ENCODE assay signal across 8 mouse cellular contexts in genomic region chr16:45110498-45110897, GRCm38 (mm10). TPM values are rescaled to one million over a fixed set of nuclear protein-coding genes. Genes with fewer than 3 reads are reported as not detected.
A peak's percentile ranks its signal among the peaks of the same experiment; 100 is the strongest.
DNase-seq lines count a peak whose midpoint lies in the region; ATAC-seq lines count a peak whose summit lies in the region.

No protein-coding gene starts in this region.

- no peaks in the 10 kb centered on the region for H3K27me3 ChIP-seq in forebrain, embryonic 11.5 days (ENCODE audit: control insufficient read depth, insufficient read depth, low read length)
- H3K27me3 ChIP-seq in hindbrain, embryonic 13.5 days, result no peaks in the 10 kb centered on the region

- no peak overlapping the region for H3K9ac ChIP-seq in forebrain, embryonic 11.5 days (ENCODE audit: low read length)
- no peak overlapping the region for H3K9ac ChIP-seq in hindbrain, embryonic 13.5 days

- ATAC-seq in cerebellum, adult (ENCODE audit: insufficient number of reproducible peaks, low FRiP score, low TSS enrichment), result no peak
- ATAC-seq in forebrain, embryonic 11.5 days (replicated peaks; ENCODE audit: low FRiP score), result no peak
- no peak for ATAC-seq in hindbrain, embryonic 13.5 days (ENCODE audit: low FRiP score)

- H3K4me1 ChIP-seq in forebrain, embryonic 11.5 days (replicated peaks; ENCODE audit: control insufficient read depth, insufficient read depth, low read length), result no peaks in the 10 kb centered on the region
- no peaks in the 10 kb centered on the region for H3K4me1 ChIP-seq in hindbrain, embryonic 13.5 days (replicated peaks)

- no peaks in the 10 kb centered on the region for H3K36me3 ChIP-seq in forebrain, embryonic 11.5 days (ENCODE audit: control insufficient read depth, insufficient read depth, low read length)
- no peaks in the 10 kb centered on the region for H3K36me3 ChIP-seq in hindbrain, embryonic 13.5 days

- H3K27ac ChIP-seq in forebrain, embryonic 11.5 days (ENCODE audit: low read depth, low read length), result no peak overlapping the region
- H3K27ac ChIP-seq in hindbrain, embryonic 13.5 days, result no peak overlapping the region

- WGBS in forebrain, embryonic 11.5 days, result 66% methylated on average over 4 of the region's 4 CpGs
- 78% methylated on average over 4 of the region's 4 CpGs for WGBS in hindbrain, embryonic 13.5 days

- DNase-seq in urinary bladder, postnatal 14 days (ENCODE audit: low spot score), result peak; percentile 85
- no peak for DNase-seq in urinary bladder, postnatal 10 days (ENCODE audit: low spot score)
- peak; percentile 61 for DNase-seq in heart, adult 8-10 months (ENCODE audit: low spot score)
- DNase-seq in kidney, postnatal 25 days, result peak; percentile 58 to 64
- DNase-seq in forebrain, embryonic 11.5 days (ENCODE audit: low spot score), result no peak
- DNase-seq in layer of hippocampus, postnatal 36 days, result no peak

- H3K4me2 ChIP-seq in forebrain, embryonic 11.5 days (ENCODE audit: low read depth, low read length, severe bottlenecking), result no peak overlapping the region
- no peak overlapping the region for H3K4me2 ChIP-seq in hindbrain, embryonic 13.5 days

- no peak overlapping the region for H3K4me3 ChIP-seq in forebrain, embryonic 11.5 days (ENCODE audit: low read depth, low read length)
- no peak overlapping the region for H3K4me3 ChIP-seq in hindbrain, embryonic 13.5 days

- H3K9me3 ChIP-seq in forebrain, embryonic 11.5 days (ENCODE audit: control insufficient read depth, low read length), result no peaks in the 10 kb centered on the region
- no peaks in the 10 kb centered on the region for H3K9me3 ChIP-seq in hindbrain, embryonic 13.5 days

RNA-seq across cellular contexts. Expression of gene Ccdc80, which starts 17.3 kb away (rescaled TPM):
- 10 to 100 TPM; 41.6 to 54.5 (median 48.7) TPM for total RNA-seq in heart, adult 8-10 months (2022)
- 18.6 and 20.7 TPM in 2 replicates for polyA plus RNA-seq in forebrain, embryonic 11.5 days (2014; fragmentation: Nextera tagmentation; extraction: Ambion mirVana)
- polyA plus RNA-seq in hindbrain, embryonic 13.5 days (2015; fragmentation: Nextera tagmentation; extraction: Ambion mirVana), result 11.7 and 14.0 TPM in 2 replicates
- total RNA-seq in layer of hippocampus, postnatal 36 days (2021), result 1 to 10 TPM; 3.1 to 3.4 TPM

RNA-seq across cellular contexts. Expression of gene Slc35a5, which starts 48.0 kb away (rescaled TPM):
- 10 to 100 TPM in 2 of 4 experiments, 1 to 10 TPM in 2; 8.8 to 12.6 (median 10.2) TPM for total RNA-seq in heart, adult 8-10 months (2022)
- 14.9 and 20.6 TPM in 2 replicates for polyA plus RNA-seq in forebrain, embryonic 11.5 days (2014; fragmentation: Nextera tagmentation; extraction: Ambion mirVana)
- 33.3 and 34.1 TPM in 2 replicates for polyA plus RNA-seq in hindbrain, embryonic 13.5 days (2015; fragmentation: Nextera tagmentation; extraction: Ambion mirVana)
- 10 to 100 TPM; 53.0 to 57.7 TPM for total RNA-seq in layer of hippocampus, postnatal 36 days (2021)

RNA-seq across cellular contexts. Expression of gene Atg3, which starts 48.1 kb away (rescaled TPM):
- total RNA-seq in heart, adult 8-10 months (2022), result 10 to 100 TPM; 21.6 to 24.2 (median 22.4) TPM
- polyA plus RNA-seq in forebrain, embryonic 11.5 days (2014; fragmentation: Nextera tagmentation; extraction: Ambion mirVana), result 38.6 and 41.3 TPM in 2 replicates
- 51.6 and 53.4 TPM in 2 replicates for polyA plus RNA-seq in hindbrain, embryonic 13.5 days (2015; fragmentation: Nextera tagmentation; extraction: Ambion mirVana)
- 10 to 100 TPM; 45.2 to 48.3 TPM for total RNA-seq in layer of hippocampus, postnatal 36 days (2021)

Comparison
In these comparisons a context has a peak if more than half of its experiments do, and no peak if none do; other contexts are left out.
1. DNase-seq: peak in urinary bladder, postnatal 14 days (single experiment), heart, adult 8-10 months (single experiment) and kidney, postnatal 25 days (2 of 2); none in urinary bladder, postnatal 10 days (single experiment), forebrain, embryonic 11.5 days (single experiment) and layer of hippocampus, postnatal 36 days (0 of 2).
2. RNA of gene Ccdc80, which starts 17.3 kb away (total RNA-seq): 41.6 to 54.5 TPM in heart, adult 8-10 months; 3.1 to 3.4 TPM in layer of hippocampus, postnatal 36 days; every median in the first group is over 4 times any median in the second.